In the genomic region with DNA sequence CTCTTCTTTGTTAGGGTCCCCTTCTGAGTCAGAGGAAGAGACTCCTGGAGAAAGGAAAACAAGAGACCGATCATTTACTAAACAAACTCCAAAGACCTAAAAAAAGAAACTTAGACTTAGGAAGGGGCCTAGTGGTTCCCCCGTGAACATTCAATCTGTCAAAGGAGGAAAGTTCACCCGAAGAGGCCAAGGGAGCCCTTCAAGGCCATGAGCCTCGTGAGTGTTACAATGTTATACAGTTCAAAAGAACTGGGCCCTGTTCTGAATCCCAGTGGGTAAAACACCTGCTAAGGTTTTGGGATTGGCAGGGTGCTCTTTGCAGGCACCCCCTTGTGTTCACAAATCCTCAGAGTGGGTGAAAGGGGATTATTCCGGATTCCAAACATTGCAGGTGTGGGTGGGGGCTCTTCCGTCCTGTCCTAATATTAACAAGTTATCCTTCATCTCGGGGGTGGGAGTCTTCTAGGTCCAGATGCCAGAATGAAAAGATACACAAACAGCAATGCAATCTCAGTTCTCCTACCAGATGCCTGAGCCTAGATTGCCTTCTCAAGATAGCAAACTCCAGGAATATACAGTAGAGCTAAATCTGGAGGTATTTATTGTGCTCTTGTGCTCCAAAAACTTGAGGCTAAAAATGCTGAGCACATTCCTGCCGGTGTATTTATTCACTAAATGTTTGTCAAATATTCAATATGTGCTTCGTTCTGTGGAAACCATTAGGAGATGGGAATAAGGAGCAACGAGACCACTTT, we compare ENCODE assay signal across 20 mouse cellular contexts. TPM values are rescaled to one million over a fixed set of nuclear protein-coding genes. Genes with fewer than 3 reads are reported as not detected.
"Had no signal": no experiment of that assay in that cellular context is flagged by ENCODE, and none has a peak within 500 bp of the region (broad histone marks: within the 10 kb centered on the region; RNA-seq: fewer than 3 reads in every experiment).

No protein-coding gene starts in this region.

- ATAC-seq: liver, postnatal 0 days; lung, postnatal 0 days; midbrain, embryonic 13.5 days; midbrain, embryonic 15.5 days had no signal

- H3K4me3 ChIP-seq: lung, embryonic 15.5 days; megakaryocyte, embryonic 14.5 days; midbrain, embryonic 13.5 days; midbrain, embryonic 15.5 days; neural tube, embryonic 12.5 days; stomach, embryonic 15.5 days had no signal

- H3K27ac ChIP-seq: lung, embryonic 15.5 days; macrophage; midbrain, embryonic 13.5 days; midbrain, embryonic 15.5 days; neural tube, embryonic 12.5 days; stomach, embryonic 15.5 days; stomach, postnatal 0 days had no signal

- DNase-seq: liver, postnatal 0 days; lung, adult 2 months; lung, postnatal 14 days; lung, postnatal 36 days; right cerebral cortex, postnatal 14 days; thymus, adult 18-20 months; thymus, postnatal 14 days; thymus, postnatal 36 days had no signal

RNA-seq across cellular contexts. Expression of a gene that starts 36.3 kb away (rescaled TPM):
- total RNA-seq: megakaryocyte progenitor cell, adult 5-6 weeks; monocyte, adult 5-6 weeks; neutrophil, adult 5-6 weeks had no signal
